Mouse (Mus musculus): ENCODE results near the gene Ctnna2.
A peak's percentile ranks its signal among the peaks of the same experiment; 100 is the strongest.

The Ctnna2 gene

GRCm38 (mm10) chr6:77139306-77139920 lies 840.1 kb downstream of the Ctnna2 start:
- peak; percentile 10 for DNase-seq (ENCODE audit: low spot score)

- no peak for DNase-seq (ENCODE audit: low spot score)
Measured at GRCm38 (mm10) chr6:77120926-77121325, 858.6 kb downstream of the Ctnna2 start.

GRCm38 (mm10) chr6:77120510-77120909 lies 859.0 kb downstream of the Ctnna2 start:
- DNase-seq (ENCODE audit: low spot score), result no peak

- DNase-seq (ENCODE audit: low spot score), result no peak
Measured at GRCm38 (mm10) chr6:77109095-77109945, 870.2 kb downstream of the Ctnna2 start.

GRCm38 (mm10) chr6:77101047-77101446 lies 878.5 kb downstream of the Ctnna2 start:
- no peak for DNase-seq (ENCODE audit: low spot score)

- DNase-seq (ENCODE audit: low spot score), result no peak
Measured at GRCm38 (mm10) chr6:77098540-77098939, 881.0 kb downstream of the Ctnna2 start.

GRCm38 (mm10) chr6:77075396-77076376 lies 903.8 kb downstream of the Ctnna2 start:
- DNase-seq (ENCODE audit: low spot score), result peak; percentile 72

GRCm38 (mm10) chr6:77069595-77069994 lies 909.9 kb downstream of the Ctnna2 start:
- no peak for DNase-seq (ENCODE audit: low spot score)

GRCm38 (mm10) chr6:77050690-77051089 lies 928.8 kb downstream of the Ctnna2 start:
- no peak for DNase-seq (ENCODE audit: low spot score)

- DNase-seq (ENCODE audit: low spot score), result no peak
Measured at GRCm38 (mm10) chr6:77050193-77050592, 929.3 kb downstream of the Ctnna2 start.

- DNase-seq (ENCODE audit: low spot score), result no peak
Measured at GRCm38 (mm10) chr6:77047568-77047967, 931.9 kb downstream of the Ctnna2 start.

- no peak for DNase-seq (ENCODE audit: low spot score)
Measured at GRCm38 (mm10) chr6:77025066-77025465, 954.4 kb downstream of the Ctnna2 start.

- no peak for DNase-seq (ENCODE audit: low spot score)
Measured at GRCm38 (mm10) chr6:77013194-77013593, 966.3 kb downstream of the Ctnna2 start.

GRCm38 (mm10) chr6:77011001-77011400 lies 968.5 kb downstream of the Ctnna2 start:
- DNase-seq (ENCODE audit: low spot score), result peak; percentile 42

GRCm38 (mm10) chr6:76992128-76992527 lies 987.4 kb downstream of the Ctnna2 start:
- DNase-seq (ENCODE audit: low spot score), result no peak

GRCm38 (mm10) chr6:76984773-76985172 lies 994.7 kb downstream of the Ctnna2 start:
- DNase-seq (ENCODE audit: low spot score), result peak; percentile 51

GRCm38 (mm10) chr6:76981651-76982050 lies 997.8 kb downstream of the Ctnna2 start:
- DNase-seq (ENCODE audit: low spot score), result no peak

- DNase-seq (ENCODE audit: low spot score), result no peak
Measured at GRCm38 (mm10) chr6:76979247-76979850, 1000.1 kb downstream of the Ctnna2 start.

- peak; percentile 38 for DNase-seq (ENCODE audit: low spot score)
Measured at GRCm38 (mm10) chr6:76977817-76978216, 1001.7 kb downstream of the Ctnna2 start.

GRCm38 (mm10) chr6:76974297-76974696 lies 1005.2 kb downstream of the Ctnna2 start:
- no peak for DNase-seq (ENCODE audit: low spot score)

- DNase-seq (ENCODE audit: low spot score), result no peak
Measured at GRCm38 (mm10) chr6:76964998-76965432, 1014.5 kb downstream of the Ctnna2 start.

- no peak for DNase-seq (ENCODE audit: low spot score)
Measured at GRCm38 (mm10) chr6:76908086-76908485, 1071.4 kb downstream of the Ctnna2 start.

Measured in layer of hippocampus, adult 9-10 months (tissue).